Mouse (Mus musculus): ENCODE data around the gene Pde4a. TPM values are rescaled to one million over a fixed set of nuclear protein-coding genes. Genes with fewer than 3 reads are reported as not detected.

Gene Pde4a
- total and polyA plus RNA-seq, 3 experiments = 1.7 to 7.6 (median 4.8) TPM

DNA sequence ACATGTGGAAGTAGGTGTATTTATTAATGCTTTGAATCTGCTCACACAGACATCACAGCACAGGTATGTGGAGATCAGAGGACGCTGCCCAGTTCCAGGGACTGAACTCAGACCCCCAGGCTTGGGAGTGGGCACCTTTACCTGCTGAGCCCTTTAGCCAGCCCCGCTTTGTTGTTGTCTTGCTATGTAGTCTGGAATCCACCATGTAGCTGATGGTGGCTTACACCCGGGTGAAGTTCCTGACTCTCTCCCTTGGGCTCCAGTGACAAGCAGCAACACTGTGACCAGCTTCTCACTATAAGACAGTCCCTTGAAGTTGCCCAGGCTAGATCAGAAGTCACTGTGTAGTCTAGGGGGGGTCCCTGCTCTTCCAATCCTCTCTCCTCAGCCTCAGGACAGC lies 21.2 kb upstream of the Pde4a start:
- no peak overlapping the region for H3K4me2 ChIP-seq (ENCODE audit: insufficient read depth, low read depth, poor library complexity, severe bottlenecking)
- H3K79me2 ChIP-seq (replicated peaks; ENCODE audit: control insufficient read depth, extremely low read depth, insufficient read depth, poor library complexity, severe bottlenecking) = peaks cover 61% of the 10 kb centered on the region
- in situ Hi-C loops (cut with MboI; ENCODE audit: low pct_ligation_motif_present, low pct_unique_long_range_greater_than_20kb, low sequenced_read_pairs) (loop anchor here (10.0 kb wide), 2 partner anchors 130 to 260 kb away; partner anchors contain the start of genes Icam1 and Ppan), dilution Hi-C loops (cut with MboI; ENCODE audit: extremely low pct_ligation_motif_present, extremely low pct_unique_long_range_greater_than_20kb, low sequenced_read_pairs) (no loop called here)
- no peak overlapping the region for H3K9ac ChIP-seq (ENCODE audit: insufficient read depth, low read depth)
- DNase-seq (ENCODE audit: extremely low read depth) = no peak
- H3K36me3 ChIP-seq (replicated peaks in 1 of 2; ENCODE audit: control insufficient read depth in 1 of 2, insufficient read depth in 1 of 2, low read length in 1 of 2) = peaks cover 57 to 89% of the 10 kb centered on the region in 2 experiments
- H3K4me3 ChIP-seq (replicated peaks in 1 of 3; ENCODE audit: low read depth in 2 of 3, low read length in 2 of 3, poor library complexity in 1 of 3) = no peak overlapping the region
- no peak overlapping the region for H3K27ac ChIP-seq (ENCODE audit: insufficient read depth, low read depth)
- TF ChIP-seq USF2 (conservative IDR thresholded peaks at IDR 0.05; ENCODE audit: low read depth, low read length) (no peak), MAZ (IDR thresholded peaks at IDR 0.05; ENCODE audit: low read depth, low read length) (no peak), POLR2A (IDR thresholded peaks at IDR 0.05; ENCODE audit: low read depth, low read length) (no peak), EP300 (IDR thresholded peaks at IDR 0.05; ENCODE audit: low read length) (no peak), PAX5 (IDR thresholded peaks at IDR 0.05; ENCODE audit: low read length) (no peak), GABPA (IDR thresholded peaks at IDR 0.05; ENCODE audit: insufficient replicate concordance, low read depth, low read length) (no peak), NELFE (IDR thresholded peaks at IDR 0.05; ENCODE audit: low read depth, low read length) (no peak), RCOR1 (conservative IDR thresholded peaks at IDR 0.05; ENCODE audit: low read depth, low read length) (no peak), UBTF (IDR thresholded peaks at IDR 0.05; ENCODE audit: low read depth, low read length) (no peak)
- H3K9me3 ChIP-seq (replicated peaks; ENCODE audit: low read length) = no peaks in the 10 kb centered on the region
- H3K27me3 ChIP-seq (replicated peaks) = no peaks in the 10 kb centered on the region
- peaks cover 9 to 37% of the 10 kb centered on the region in 2 experiments; a peak in 3 of 4 replicates for H3K4me1 ChIP-seq (ENCODE audit: control insufficient read depth in 1 of 2, insufficient read depth in 2 of 2)

DNA sequence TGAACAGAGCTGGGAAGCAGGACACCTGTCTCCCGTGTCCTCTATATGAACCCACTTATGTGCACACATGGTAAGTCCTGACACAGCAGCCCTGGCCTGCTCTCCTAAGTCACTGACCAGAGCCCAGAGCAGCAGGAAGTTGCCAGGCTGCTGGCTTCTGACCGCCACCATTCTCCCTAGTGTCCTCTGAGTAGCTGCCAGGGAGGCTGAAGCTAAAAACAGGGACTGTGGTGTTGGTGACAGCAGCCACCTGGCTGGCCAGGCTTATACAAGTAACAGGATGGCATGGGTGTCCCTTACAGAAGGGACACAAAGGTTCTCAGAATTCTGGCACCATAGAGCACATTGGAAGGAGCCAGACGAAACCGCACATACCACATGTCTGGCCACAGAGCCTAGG lies 20.1 kb upstream of the Pde4a start:
- in situ Hi-C loops (cut with MboI; ENCODE audit: low pct_ligation_motif_present, low pct_unique_long_range_greater_than_20kb, low sequenced_read_pairs) (loop anchor here (10.0 kb wide), 2 partner anchors 131 to 261 kb away; partner anchors contain the start of genes Icam1 and Ppan), dilution Hi-C loops (cut with MboI; ENCODE audit: extremely low pct_ligation_motif_present, extremely low pct_unique_long_range_greater_than_20kb, low sequenced_read_pairs) (no loop called here)
- H3K27me3 ChIP-seq (replicated peaks) = no peaks in the 10 kb centered on the region
- no peaks in the 10 kb centered on the region for H3K9me3 ChIP-seq (replicated peaks; ENCODE audit: low read length)
- H3K36me3 ChIP-seq (replicated peaks in 1 of 2; ENCODE audit: control insufficient read depth in 1 of 2, insufficient read depth in 1 of 2, low read length in 1 of 2) = peaks cover 46 to 78% of the 10 kb centered on the region in 2 experiments
- H3K4me2 ChIP-seq (ENCODE audit: insufficient read depth, low read depth, poor library complexity, severe bottlenecking) = no peak overlapping the region
- H3K27ac ChIP-seq (ENCODE audit: insufficient read depth, low read depth) = no peak overlapping the region
- no peak overlapping the region for H3K9ac ChIP-seq (ENCODE audit: insufficient read depth, low read depth)
- peaks cover 9 to 37% of the 10 kb centered on the region in 2 experiments; a peak in 3 of 4 replicates for H3K4me1 ChIP-seq (ENCODE audit: control insufficient read depth in 1 of 2, insufficient read depth in 2 of 2)
- peaks cover 64% of the 10 kb centered on the region for H3K79me2 ChIP-seq (replicated peaks; ENCODE audit: control insufficient read depth, extremely low read depth, insufficient read depth, poor library complexity, severe bottlenecking)
- TF ChIP-seq USF1 (IDR thresholded peaks at IDR 0.05; ENCODE audit: low read depth, low read length) (no peak), CHD1 (IDR thresholded peaks at IDR 0.05; ENCODE audit: low read depth, low read length) (no peak), JUN (IDR thresholded peaks at IDR 0.05; ENCODE audit: insufficient read depth, low read depth, low read length) (no peak), PAX5 (IDR thresholded peaks at IDR 0.05; ENCODE audit: low read length) (no peak)
- DNase-seq (ENCODE audit: extremely low read depth) = no peak
- H3K4me3 ChIP-seq (replicated peaks in 1 of 3; ENCODE audit: low read depth in 2 of 3, low read length in 2 of 3, poor library complexity in 1 of 3) = no peak overlapping the region

DNA sequence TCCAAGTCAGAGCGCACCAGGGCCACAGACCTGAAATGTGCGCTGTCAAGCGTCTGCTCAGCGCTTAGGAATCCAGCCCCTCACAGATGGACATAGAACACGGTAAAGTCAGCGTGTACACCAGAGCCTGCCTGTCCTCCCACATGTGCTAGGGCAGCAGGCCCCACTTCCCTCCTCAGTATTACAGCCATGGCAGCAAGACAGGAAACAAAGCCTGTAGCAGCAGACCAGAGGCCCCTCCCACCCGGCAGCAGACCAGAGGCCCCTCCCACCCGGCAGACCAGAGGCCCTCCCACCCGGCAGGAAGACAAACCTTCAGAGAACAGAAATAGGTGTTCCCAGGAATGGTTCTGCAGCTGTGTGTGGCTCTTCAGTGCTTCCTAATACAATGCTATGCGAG lies 18.8 kb upstream of the Pde4a start:
- Histone ChIP-seq H3K27me3 (replicated peaks) (no peaks in the 10 kb centered on the region), H3K79me2 (replicated peaks; ENCODE audit: control insufficient read depth, extremely low read depth, insufficient read depth, poor library complexity, severe bottlenecking) (peaks cover 64% of the 10 kb centered on the region), H3K27ac (ENCODE audit: insufficient read depth, low read depth) (0 out of 2 replicates have a peak overlapping the region, but pooled peaks have one; percentile 3), H3K9me3 (replicated peaks; ENCODE audit: low read length) (no peaks in the 10 kb centered on the region), H3K36me3 (replicated peaks in 1 of 2; ENCODE audit: control insufficient read depth in 1 of 2, insufficient read depth in 1 of 2, low read length in 1 of 2) (peaks cover 35 to 65% of the 10 kb centered on the region in 2 experiments), H3K4me2 (ENCODE audit: insufficient read depth, low read depth, poor library complexity, severe bottlenecking) (peak overlapping the region; percentile 73), H3K9ac (ENCODE audit: insufficient read depth, low read depth) (peak overlapping the region; percentile 14; the same call in 1 of the 2 replicates), H3K4me1 (ENCODE audit: control insufficient read depth in 1 of 2, insufficient read depth in 2 of 2) (peaks cover 9 to 37% of the 10 kb centered on the region in 2 experiments; a peak in 3 of 4 replicates), H3K4me3 (replicated peaks in 1 of 3; ENCODE audit: low read depth in 2 of 3, low read length in 2 of 3, poor library complexity in 1 of 3) (peak overlapping the region; percentile 50 to 62 (median 55))
- peak; percentile 83 for DNase-seq (ENCODE audit: extremely low read depth)
- in situ Hi-C loops (cut with MboI; ENCODE audit: low pct_ligation_motif_present, low pct_unique_long_range_greater_than_20kb, low sequenced_read_pairs) (loop anchor here (10.0 kb wide), 2 partner anchors 132 to 262 kb away; partner anchors contain the start of genes Icam1 and Ppan), dilution Hi-C loops (cut with MboI; ENCODE audit: extremely low pct_ligation_motif_present, extremely low pct_unique_long_range_greater_than_20kb, low sequenced_read_pairs) (no loop called here)
- peak; percentile 47; the same call in 1 of the 2 replicates for TF ChIP-seq HCFC1 (IDR thresholded peaks at IDR 0.05; ENCODE audit: low read depth, low read length)
- 0 out of 2 replicates have a peak, but pooled peaks have one; percentile 4 for TF ChIP-seq SMC3 (IDR thresholded peaks at IDR 0.05; ENCODE audit: low read depth, low read length)
- peak; percentile 85 for TF ChIP-seq SIN3A (IDR thresholded peaks at IDR 0.05; ENCODE audit: low read length)
- 0 out of 2 replicates have a peak, but pooled peaks have one; percentile 21 for TF ChIP-seq IRF4 (IDR thresholded peaks at IDR 0.05; ENCODE audit: low read depth, low read length)
- TF ChIP-seq CHD1 (IDR thresholded peaks at IDR 0.05; ENCODE audit: low read depth, low read length) = no peak
- no peak for TF ChIP-seq MAFK (IDR thresholded peaks at IDR 0.05; ENCODE audit: insufficient replicate concordance, low read length)
- peak; percentile 33; the same call in 1 of the 2 replicates for TF ChIP-seq NELFE (IDR thresholded peaks at IDR 0.05; ENCODE audit: low read depth, low read length)
- TF ChIP-seq MAZ (IDR thresholded peaks at IDR 0.05; ENCODE audit: low read depth, low read length) = peak; percentile 67; the same call in 1 of the 2 replicates
- 0 out of 2 replicates have a peak, but pooled peaks have one; percentile 15 for TF ChIP-seq TCF12 (IDR thresholded peaks at IDR 0.05; ENCODE audit: low read depth, low read length)
- no peak for TF ChIP-seq ZNF384 (IDR thresholded peaks at IDR 0.05; ENCODE audit: low read depth, low read length)
- no peak for TF ChIP-seq ZKSCAN1 (IDR thresholded peaks at IDR 0.05; ENCODE audit: borderline replicate concordance, low read depth, low read length)
- TF ChIP-seq MXI1 (IDR thresholded peaks at IDR 0.05; ENCODE audit: low read depth, low read length) = peak; percentile 93
- TF ChIP-seq POLR2AphosphoS2 (IDR thresholded peaks at IDR 0.05; ENCODE audit: low read depth, low read length) = 0 out of 2 replicates have a peak, but pooled peaks have one; percentile 35
- no peak for TF ChIP-seq PAX5 (IDR thresholded peaks at IDR 0.05; ENCODE audit: low read length)
- no peak for TF ChIP-seq CTCF (conservative IDR thresholded peaks at IDR 0.05 in 1 of 2, IDR thresholded peaks at IDR 0.05 in 1 of 2; ENCODE audit: low read depth in 2 of 2, low read length in 2 of 2)
- TF ChIP-seq BHLHE40 (IDR thresholded peaks at IDR 0.05; ENCODE audit: low read depth, low read length) = 0 out of 2 replicates have a peak, but pooled peaks have one; percentile 9

All from CH12.LX (cell line).